Mouse (Mus musculus): ENCODE data around the gene Ccl1.

The Ccl1 gene

GRCm38 (mm10) chr11:82132977-82133376, 172.5 kb downstream of the Ccl1 start:
- no peak for DNase-seq (ENCODE audit: low spot score in 2 of 2)
